Mouse (Mus musculus) stomach, postnatal 0 days (tissue): ENCODE measurements around the gene Srebf2. TPM values are rescaled to one million over a fixed set of nuclear protein-coding genes. Genes with fewer than 3 reads are reported as not detected.
A peak's percentile ranks its signal among the peaks of the same experiment; 100 is the strongest.

Experiments used
- ATAC-seq: fragments of 200-750 bp; cut with Nextera tagmentation; 2 replicates; pipeline ENCODE4 v1.8.0; 2017; ENCODE audit not compliant: low FRiP score, low TSS enrichment
- DNase-seq: peaks from one replicate; pipeline ENCODE4 v3.0.0-alpha.2; 2016; ENCODE audit warnings: low spot score
- H3K27ac ChIP-seq: fragments of 300-500 bp; sonication (generic); replicated peaks from 2 replicates; pipeline ENCODE4 v1.5.1; 2014; ENCODE audit warnings: mild to moderate bottlenecking, control low read depth
- H3K27me3 ChIP-seq: fragments of 300-500 bp; sonication (generic); 2 replicates; pipeline ENCODE4 v1.6.1; 2014; ENCODE audit warnings: low read length; ENCODE audit not compliant: control insufficient read depth, insufficient read depth
- H3K36me3 ChIP-seq: fragments of 300-500 bp; sonication (generic); 2 replicates; pipeline ENCODE4 v1.6.1; 2014; ENCODE audit warnings: low read length, mixed read lengths; ENCODE audit not compliant: control insufficient read depth, insufficient read depth
- H3K4me1 ChIP-seq: fragments of 300-500 bp; sonication (generic); replicated peaks from 2 replicates; pipeline ENCODE4 v1.6.1; 2014; ENCODE audit warnings: antibody characterized with exemption; ENCODE audit not compliant: control insufficient read depth, insufficient read depth
- H3K4me2 ChIP-seq: fragments of 300-500 bp; sonication (generic); replicated peaks from 2 replicates; pipeline ENCODE4 v1.6.1; 2014; ENCODE audit warnings: low read depth, mild to moderate bottlenecking, control low read depth, moderate library complexity
- H3K4me3 ChIP-seq: fragments of 300-500 bp; sonication (generic); 2 replicates; pipeline ENCODE4 v1.5.1; 2014; ENCODE audit warnings: low read depth, low read length, control low read depth
- H3K9ac ChIP-seq: fragments of 300-500 bp; sonication (generic); 2 replicates; pipeline ENCODE4 v1.6.1; 2014; ENCODE audit warnings: mild to moderate bottlenecking, low read length, control low read depth, mixed read lengths
- H3K9me3 ChIP-seq: fragments of 300-500 bp; sonication (generic); 2 replicates; pipeline ENCODE4 v1.6.1; 2016; ENCODE audit warnings: low read length; ENCODE audit not compliant: control insufficient read depth
- CTCF ChIP-seq: IDR thresholded peaks from 2 replicates; pipeline ENCODE4 v1.5.1; 2016; ENCODE audit warnings: antibody characterized with exemption, low read depth, mild to moderate bottlenecking, moderate library complexity
- EP300 ChIP-seq: optimal IDR thresholded peaks from 2 replicates; pipeline ENCODE3; 2016; ENCODE audit warnings: antibody characterized with exemption
- WGBS: fragments of 180-500 bp; shearing (Covaris S2); extraction: QIAGEN DNeasy Blood & Tissue Kit; methylation state at CpG from one replicate; pipeline ENCODE4 v1.1.7; 2014; 5-methylcytosine and 5-hydroxymethylcytosine counted together
- polyA plus RNA-seq: library from polyadenylated mRNA; unstranded; fragments of >200 nt; fragmentation: Nextera tagmentation; extraction: Ambion mirVana; gene quantifications from 2 replicates; pipeline ENCODE4 v1.2.1, GENCODE M21; 2015

Gene Srebf2
- polyA plus RNA-seq, 1 experiment from 2014 or later = 127 TPM

GRCm38 (mm10) chr15:82224602-82225215 lies 77.7 kb downstream of the Srebf2 start:
- ATAC-seq = no peak
- Histone ChIP-seq H3K4me1 (no peaks in the 10 kb centered on the region), H3K4me2 (peak overlapping the region; percentile 63), H3K9ac (no peak overlapping the region), H3K4me3 (peak overlapping the region; percentile 33; the same call in 1 of the 2 replicates), H3K9me3 (no peaks in the 10 kb centered on the region), H3K27ac (no peak overlapping the region), H3K27me3 (no peaks in the 10 kb centered on the region), H3K36me3 (no peaks in the 10 kb centered on the region)
- WGBS = 41% methylated on average over 7 of the region's 7 CpGs
- TF ChIP-seq CTCF (no peak), EP300 (no peak)
- no peak for DNase-seq

- ATAC-seq = no peak
- WGBS = 87% methylated on average over 5 of the region's 5 CpGs
- no peak for TF ChIP-seq CTCF
- TF ChIP-seq EP300 = no peak
- Histone ChIP-seq H3K4me1 (no peaks in the 10 kb centered on the region), H3K36me3 (no peaks in the 10 kb centered on the region), H3K4me2 (no peak overlapping the region), H3K27me3 (no peaks in the 10 kb centered on the region), H3K4me3 (no peak overlapping the region), H3K9me3 (no peaks in the 10 kb centered on the region), H3K27ac (no peak overlapping the region), H3K9ac (no peak overlapping the region)
- DNase-seq = no peak
Measured at GRCm38 (mm10) chr15:82225769-82226168, 78.8 kb downstream of the Srebf2 start.

- no peaks in the 10 kb centered on the region for H3K9me3 ChIP-seq
- no peak overlapping the region for H3K27ac ChIP-seq
- TF ChIP-seq CTCF = no peak
- TF ChIP-seq EP300 = no peak
- no peaks in the 10 kb centered on the region for H3K36me3 ChIP-seq
- no peak overlapping the region for H3K4me3 ChIP-seq
- no peak overlapping the region for H3K9ac ChIP-seq
- no peaks in the 10 kb centered on the region for H3K4me1 ChIP-seq
- WGBS = 35% methylated on average over 11 of the region's 11 CpGs
- DNase-seq (no peak), ATAC-seq (no peak)
- H3K27me3 ChIP-seq = no peaks in the 10 kb centered on the region
- no peak overlapping the region for H3K4me2 ChIP-seq
Measured at GRCm38 (mm10) chr15:82229542-82230045, 82.6 kb downstream of the Srebf2 start.

GRCm38 (mm10) chr15:82230098-82230611 lies 83.2 kb downstream of the Srebf2 start:
- no peaks in the 10 kb centered on the region for H3K27me3 ChIP-seq
- no peaks in the 10 kb centered on the region for H3K36me3 ChIP-seq
- TF ChIP-seq CTCF = no peak
- no peak for TF ChIP-seq EP300
- no peak overlapping the region for H3K27ac ChIP-seq
- no peaks in the 10 kb centered on the region for H3K4me1 ChIP-seq
- no peaks in the 10 kb centered on the region for H3K9me3 ChIP-seq
- no peak overlapping the region for H3K9ac ChIP-seq
- no peak overlapping the region for H3K4me2 ChIP-seq
- no peak overlapping the region for H3K4me3 ChIP-seq
- ATAC-seq (no peak), DNase-seq (no peak)
- WGBS = 72% methylated on average over 6 of the region's 6 CpGs

- 65% methylated on average over 4 of the region's 4 CpGs for WGBS
- Histone ChIP-seq H3K4me1 (no peaks in the 10 kb centered on the region), H3K4me3 (no peak overlapping the region), H3K4me2 (no peak overlapping the region), H3K9me3 (no peaks in the 10 kb centered on the region), H3K27ac (no peak overlapping the region), H3K9ac (no peak overlapping the region), H3K36me3 (no peaks in the 10 kb centered on the region), H3K27me3 (no peaks in the 10 kb centered on the region)
- TF ChIP-seq EP300 = no peak
- no peak for TF ChIP-seq CTCF
- DNase-seq = no peak
- ATAC-seq = 0 out of 2 replicates have a peak, but pooled peaks have one; percentile 22
Measured at GRCm38 (mm10) chr15:82231100-82231499, 84.1 kb downstream of the Srebf2 start.

- Histone ChIP-seq H3K9ac (no peak overlapping the region), H3K36me3 (no peaks in the 10 kb centered on the region), H3K27me3 (no peaks in the 10 kb centered on the region), H3K4me1 (no peaks in the 10 kb centered on the region), H3K27ac (no peak overlapping the region), H3K9me3 (no peaks in the 10 kb centered on the region), H3K4me3 (no peak overlapping the region), H3K4me2 (no peak overlapping the region)
- TF ChIP-seq CTCF = no peak
- no peak for TF ChIP-seq EP300
- WGBS = 62% methylated on average over 11 of the region's 11 CpGs
- DNase-seq (no peak), ATAC-seq (no peak)
Measured at GRCm38 (mm10) chr15:82231591-82232378, 84.8 kb downstream of the Srebf2 start.
